Mouse (Mus musculus) liver, embryonic 14.5 days (tissue): ENCODE measurements around the gene Abcb5. TPM values are rescaled to one million over a fixed set of nuclear protein-coding genes. Genes with fewer than 3 reads are reported as not detected.

Experiments
- ATAC-seq: fragments of 200-750 bp; cut with Nextera tagmentation; 2 replicates; pipeline ENCODE4 v1.8.0; 2017; ENCODE audit warnings: moderate number of reproducible peaks, mild to moderate bottlenecking, moderate library complexity; ENCODE audit not compliant: insufficient read depth
- DNase-seq, 3 experiments: peaks; one replicate each; pipeline ENCODE4 v3.0.0-alpha.2; 2012 to 2013; ENCODE audit warnings: low read depth in 3 of 3, low spot score in 3 of 3
- H3K27ac ChIP-seq: fragments of 300-500 bp; sonication (generic); 2 replicates; pipeline ENCODE4 v1.5.1; 2014; ENCODE audit warnings: moderate library complexity, mild to moderate bottlenecking, control low read depth, inconsistent platforms
- H3K27me3 ChIP-seq: fragments of 300-500 bp; sonication (generic); 2 replicates; pipeline ENCODE4 v1.6.1; 2014; ENCODE audit warnings: mild to moderate bottlenecking, low read length, moderate library complexity; ENCODE audit not compliant: control insufficient read depth, insufficient read depth
- H3K36me3 ChIP-seq: fragments of 300-500 bp; sonication (generic); replicated peaks from 2 replicates; pipeline ENCODE4 v1.6.1; 2014; ENCODE audit warnings: low read depth; ENCODE audit not compliant: control insufficient read depth, insufficient read depth
- H3K4me1 ChIP-seq, 2 experiments: fragments of 200-500 bp in 1 of 2; fragments of 300-500 bp in 1 of 2; sonication (generic) in 1 of 2; replicated peaks; 2 replicates each; pipeline ENCODE4 v1.6.1; 2012 to 2014; ENCODE audit warnings: antibody characterized with exemption in 1 of 2, inconsistent platforms in 1 of 2, low read length in 1 of 2; ENCODE audit not compliant: control insufficient read depth in 2 of 2, insufficient read depth in 2 of 2
- H3K4me2 ChIP-seq: fragments of 300-500 bp; sonication (generic); 2 replicates; pipeline ENCODE4 v1.6.1; 2014; ENCODE audit warnings: low read depth, mild to moderate bottlenecking, control low read depth, moderate library complexity
- H3K4me3 ChIP-seq, 2 experiments: fragments of 200-500 bp in 1 of 2; fragments of 300-500 bp in 1 of 2; sonication (generic) in 1 of 2; 2 replicates each; pipeline ENCODE4 v1.5.1; 2012 to 2014; ENCODE audit warnings: low read depth in 2 of 2, low read length in 2 of 2, mild to moderate bottlenecking in 2 of 2, control low read depth in 1 of 2, inconsistent platforms in 1 of 2, moderate library complexity in 1 of 2; ENCODE audit not compliant: insufficient read depth in 1 of 2
- H3K9ac ChIP-seq: fragments of 300-500 bp; sonication (generic); replicated peaks from 2 replicates; pipeline ENCODE4 v1.6.1; 2014; ENCODE audit warnings: mild to moderate bottlenecking, control low read depth, moderate library complexity
- H3K9me3 ChIP-seq: fragments of 300-500 bp; sonication (generic); 2 replicates; pipeline ENCODE4 v1.6.1; 2016; ENCODE audit warnings: low read length, mixed read lengths; ENCODE audit not compliant: control insufficient read depth
- CTCF ChIP-seq: IDR thresholded peaks from 2 replicates; pipeline ENCODE4 v1.5.1; 2016; ENCODE audit warnings: antibody characterized with exemption, low read depth, control low read depth
- EP300 ChIP-seq: IDR thresholded peaks from 2 replicates; pipeline ENCODE4 v1.6.1; 2016; ENCODE audit warnings: antibody characterized with exemption, low read depth
- WGBS: fragments of 180-500 bp; shearing (Covaris S2); extraction: QIAGEN DNeasy Blood & Tissue Kit; methylation state at CpG from one replicate; pipeline ENCODE4 v1.1.7; 2014; ENCODE audit not compliant: insufficient replicate concordance; 5-methylcytosine and 5-hydroxymethylcytosine counted together
- polyA plus RNA-seq, 2 experiments: library from polyadenylated mRNA; depleted of rRNA in 1 of 2; stranded (reverse) in 1 of 2; unstranded in 1 of 2; fragments of >200 nt; fragmentation: Nextera tagmentation in 1 of 2; extraction: Ambion mirVana in 1 of 2; gene quantifications; 2 replicates each; pipeline versions ENCODE4 v1.2.1 to v1.2.3; 2012 to 2014

Gene Abcb5
- polyA plus RNA-seq, 2 experiments: not detected

DNA sequence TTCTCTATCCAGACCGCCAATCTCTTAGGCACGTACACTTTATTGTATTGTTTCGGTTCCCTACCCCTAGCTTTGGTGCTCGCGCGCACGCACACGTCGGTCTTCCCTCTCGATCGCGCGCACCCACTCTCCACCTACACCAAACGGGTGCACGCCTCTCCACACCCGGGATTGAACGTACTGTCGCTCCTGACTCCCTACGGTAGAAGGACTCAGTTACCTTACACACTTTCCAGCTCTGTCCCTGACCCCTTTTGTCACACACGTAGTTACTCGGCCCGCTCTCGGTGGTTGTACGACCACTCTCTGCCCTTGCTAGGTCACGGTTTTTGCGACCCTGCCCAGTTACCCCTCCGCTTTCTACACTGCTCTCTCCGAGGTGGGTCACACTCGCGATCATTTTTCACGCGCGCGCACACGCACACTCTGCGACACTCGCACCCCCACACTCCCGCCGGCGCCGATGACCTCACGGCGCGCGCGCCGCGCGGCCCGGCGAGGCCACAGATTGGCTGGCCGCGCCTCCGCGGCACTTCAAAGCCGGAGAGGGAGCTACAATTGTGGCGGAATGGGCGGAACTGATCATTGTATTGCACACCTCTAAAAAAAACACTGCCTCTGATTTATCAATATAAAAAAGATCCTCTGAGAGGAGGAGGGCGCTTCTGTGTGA lies 119.4 kb downstream of the Abcb5 start:
- DNase-seq (no peak), ATAC-seq (peak; percentile 28; the same call in 1 of the 2 replicates)
- Histone ChIP-seq H3K4me2 (peak overlapping the region; percentile 57), H3K27ac (no peak overlapping the region), H3K4me3 (peak overlapping the region; percentile 40 to 46), H3K9me3 (no peaks in the 10 kb centered on the region), H3K4me1 (no peaks in the 10 kb centered on the region), H3K36me3 (no peaks in the 10 kb centered on the region), H3K27me3 (peaks cover 95% of the 10 kb centered on the region), H3K9ac (no peak overlapping the region)
- under 1% methylated on average over 59 of the region's 59 CpGs for WGBS
- TF ChIP-seq CTCF (no peak), EP300 (no peak)

DNA sequence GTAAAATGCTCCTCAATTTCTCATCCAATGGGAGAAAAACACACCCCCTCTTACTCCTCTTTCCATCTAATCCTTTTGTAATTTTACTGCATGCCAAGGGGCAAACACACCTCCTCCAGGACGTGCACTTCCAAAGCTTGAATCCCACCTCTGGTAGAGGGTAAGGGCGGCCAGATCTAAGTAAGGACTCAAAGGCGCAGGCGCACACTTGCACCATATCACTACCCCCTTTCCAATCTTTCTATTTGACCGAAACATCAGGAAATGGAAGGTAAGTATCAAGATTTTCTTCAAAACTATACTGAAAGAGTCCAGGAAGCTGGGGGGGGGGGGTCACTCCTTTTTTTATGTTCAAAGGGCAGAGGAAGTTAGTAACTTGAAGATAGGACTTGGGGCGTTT lies 120.0 kb downstream of the Abcb5 start, which contains the start of gene Sp8:
TSS of gene Sp8 (plus strand) at position 109 of the 400 bp plus-strand sequence.
- ATAC-seq (no peak), DNase-seq (no peak)
- no peaks in the 10 kb centered on the region for H3K9me3 ChIP-seq
- H3K9ac ChIP-seq: no peak within 1 kb of the TSS
- under 1% methylated on average over 6 of the region's 6 CpGs for WGBS
- no peaks in the 10 kb centered on the region for H3K4me1 ChIP-seq
- H3K36me3 ChIP-seq: no peaks in the 10 kb centered on the region
- no peak within 1 kb of the TSS for H3K27ac ChIP-seq
- TF ChIP-seq EP300: no peak
- no peak for TF ChIP-seq CTCF
- peak within 1 kb of the TSS; percentile 57 for H3K4me2 ChIP-seq
- peak within 1 kb of the TSS; percentile 40 to 46 for H3K4me3 ChIP-seq
- peaks cover 98% of the 10 kb centered on the region for H3K27me3 ChIP-seq

DNA sequence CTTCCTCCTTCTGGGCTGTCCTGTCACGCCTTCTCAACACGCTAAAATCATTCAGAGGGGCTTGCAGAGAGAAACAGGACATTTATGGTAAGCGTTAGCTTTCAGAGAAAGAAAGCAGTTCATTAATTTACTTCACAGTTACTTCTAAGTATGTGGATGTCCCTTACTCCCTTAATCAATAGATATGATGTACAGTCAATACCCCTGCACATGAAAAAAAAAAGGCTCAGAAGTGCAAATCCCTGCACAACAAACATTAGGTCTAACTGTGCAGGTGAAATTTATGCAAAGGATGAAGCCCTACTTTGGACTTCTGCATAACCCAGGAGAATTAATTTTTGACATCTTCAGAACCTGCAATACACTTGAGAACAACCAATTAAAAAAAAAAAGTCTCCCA lies 120.9 kb downstream of the Abcb5 start:
- Histone ChIP-seq H3K27me3 (peaks cover 97% of the 10 kb centered on the region), H3K27ac (no peak overlapping the region), H3K4me1 (no peaks in the 10 kb centered on the region), H3K36me3 (no peaks in the 10 kb centered on the region), H3K9me3 (no peaks in the 10 kb centered on the region), H3K4me2 (no peak overlapping the region), H3K9ac (no peak overlapping the region), H3K4me3 (no peak overlapping the region)
- WGBS: 5% methylated on average over 3 of the region's 3 CpGs
- no peak for ATAC-seq
- no peak for DNase-seq
- TF ChIP-seq CTCF: no peak
- TF ChIP-seq EP300: no peak

DNA sequence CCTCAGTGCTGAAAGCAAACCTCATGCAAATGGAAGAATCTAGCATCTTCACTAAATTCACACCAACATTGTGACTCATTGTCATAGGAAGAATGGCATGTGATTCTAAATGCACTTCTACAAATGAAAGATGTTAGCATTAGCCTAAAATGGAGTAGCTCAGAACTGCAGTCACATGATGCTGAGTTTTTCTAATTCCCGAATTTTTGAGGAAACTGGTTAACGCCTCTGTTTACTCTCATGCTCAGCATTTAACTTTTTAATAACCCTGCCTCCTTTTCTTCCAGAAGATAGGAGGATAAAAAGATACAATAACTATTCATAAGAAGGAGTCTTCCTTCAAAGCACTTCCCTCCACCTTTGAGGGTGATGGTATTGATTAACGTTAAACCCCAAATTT lies 121.4 kb downstream of the Abcb5 start:
- Histone ChIP-seq H3K4me3 (no peak overlapping the region), H3K27ac (no peak overlapping the region), H3K9me3 (no peaks in the 10 kb centered on the region), H3K9ac (no peak overlapping the region), H3K27me3 (peaks cover 97% of the 10 kb centered on the region), H3K4me2 (no peak overlapping the region), H3K36me3 (no peaks in the 10 kb centered on the region), H3K4me1 (no peaks in the 10 kb centered on the region)
- 6% methylated on average over 3 of the region's 3 CpGs for WGBS
- ATAC-seq (no peak), DNase-seq (no peak)
- TF ChIP-seq EP300: no peak
- no peak for TF ChIP-seq CTCF

DNA sequence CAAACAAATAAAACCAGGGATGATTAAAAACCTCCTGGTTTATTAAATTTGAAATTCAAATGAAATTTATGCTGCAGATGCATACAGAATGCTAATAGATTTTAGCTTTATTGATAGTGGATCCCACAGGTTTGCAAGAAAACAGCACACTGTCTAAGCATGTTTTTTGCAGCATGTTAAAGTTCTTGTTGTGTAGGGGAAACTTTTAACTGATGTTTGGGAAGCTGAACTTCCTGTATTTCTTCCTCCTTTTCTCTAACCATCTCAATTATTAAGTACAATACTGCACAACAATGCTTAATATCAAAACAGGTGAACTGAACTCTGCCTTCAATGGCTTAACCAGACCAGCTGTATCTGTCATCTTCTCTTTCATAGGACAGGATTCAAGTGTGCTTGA lies 122.1 kb downstream of the Abcb5 start:
- Histone ChIP-seq H3K9me3 (no peaks in the 10 kb centered on the region), H3K27me3 (peaks cover 96% of the 10 kb centered on the region), H3K4me3 (no peak overlapping the region), H3K4me2 (no peak overlapping the region), H3K27ac (no peak overlapping the region), H3K9ac (no peak overlapping the region), H3K36me3 (no peaks in the 10 kb centered on the region), H3K4me1 (no peaks in the 10 kb centered on the region)
- ATAC-seq (no peak), DNase-seq (no peak)
- TF ChIP-seq CTCF (no peak), EP300 (no peak)
